Mouse (Mus musculus) forebrain, postnatal 0 days (tissue): ENCODE measurements around the gene Cdh13. TPM values are rescaled to one million over a fixed set of nuclear protein-coding genes. Genes with fewer than 3 reads are reported as not detected.

Source experiments
- ATAC-seq: fragments of 200-750 bp; cut with Nextera tagmentation; 2 replicates; pipeline ENCODE4 v1.8.0; 2017; ENCODE audit warnings: mild to moderate bottlenecking, moderate library complexity
- DNase-seq: peaks from one replicate; pipeline ENCODE4 v3.0.0-alpha.2; 2015
- H3K27ac ChIP-seq: fragments of 300-500 bp; sonication (generic); 2 replicates; pipeline ENCODE4 v1.5.1; 2014; ENCODE audit warnings: low read depth, mild to moderate bottlenecking, antibody characterized with exemption, low read length, moderate library complexity, mixed read lengths
- H3K27me3 ChIP-seq: fragments of 300-500 bp; sonication (generic); 2 replicates; pipeline ENCODE4 v1.6.1; 2014; ENCODE audit warnings: mild to moderate bottlenecking, low read length, mixed read lengths; ENCODE audit not compliant: insufficient read depth
- H3K36me3 ChIP-seq: fragments of 300-500 bp; sonication (generic); 2 replicates; pipeline ENCODE4 v1.6.1; 2014; ENCODE audit warnings: mild to moderate bottlenecking, moderate library complexity; ENCODE audit not compliant: insufficient read depth
- H3K4me1 ChIP-seq: fragments of 300-500 bp; sonication (generic); 2 replicates; pipeline ENCODE4 v1.6.1; 2014; ENCODE audit warnings: antibody characterized with exemption; ENCODE audit not compliant: insufficient read depth
- H3K4me2 ChIP-seq: fragments of 300-500 bp; sonication (generic); 2 replicates; pipeline ENCODE4 v1.6.1; 2014; ENCODE audit warnings: low read depth, mild to moderate bottlenecking, moderate library complexity
- H3K4me3 ChIP-seq: fragments of 300-500 bp; sonication (generic); 2 replicates; pipeline ENCODE4 v1.5.1; 2014; ENCODE audit warnings: low read depth, low read length, mixed read lengths
- H3K9ac ChIP-seq: fragments of 300-500 bp; sonication (generic); 2 replicates; pipeline ENCODE4 v1.6.1; 2014; ENCODE audit warnings: mild to moderate bottlenecking
- H3K9me3 ChIP-seq: fragments of 300-500 bp; sonication (generic); 2 replicates; pipeline ENCODE4 v1.6.1; 2016; ENCODE audit warnings: low read length
- CTCF ChIP-seq: sonication (generic); IDR thresholded peaks from 2 replicates; pipeline ENCODE4 v1.5.1; 2016; ENCODE audit warnings: antibody characterized with exemption, control low read depth, low read depth
- WGBS: fragments of 180-500 bp; shearing (Covaris S2); extraction: QIAGEN DNeasy Blood & Tissue Kit; methylation state at CpG from one replicate; pipeline ENCODE4 v1.1.7; 2014; 5-methylcytosine and 5-hydroxymethylcytosine counted together
- polyA plus RNA-seq: library from polyadenylated mRNA; unstranded; fragments of >200 nt; fragmentation: Nextera tagmentation; extraction: Ambion mirVana; gene quantifications from 2 replicates; pipeline ENCODE4 v1.2.1, GENCODE M21; 2015
- total RNA-seq: library from RNA; depleted of rRNA; stranded (reverse); fragments of >200 nt; gene quantifications from 2 replicates; pipeline ENCODE4 v1.2.3, GENCODE M21; 2014

Gene Cdh13
- total and polyA plus RNA-seq, 2 experiments from 2014 or later: 127 to 154 TPM

GRCm38 (mm10) chr8:118350136-118350535, 66.6 kb downstream of the Cdh13 start:
- TF ChIP-seq CTCF: no peak
- no peak for DNase-seq
- H3K9ac ChIP-seq: no peak overlapping the region
- H3K4me1 ChIP-seq: no peaks in the 10 kb centered on the region
- ATAC-seq: no peak
- H3K4me3 ChIP-seq: no peak overlapping the region
- no peak overlapping the region for H3K27ac ChIP-seq
- no peak overlapping the region for H3K4me2 ChIP-seq
- H3K27me3 ChIP-seq: no peaks in the 10 kb centered on the region
- H3K9me3 ChIP-seq: no peaks in the 10 kb centered on the region
- 59% methylated on average over 7 of the region's 7 CpGs for WGBS
- no peaks in the 10 kb centered on the region for H3K36me3 ChIP-seq

- Histone ChIP-seq H3K4me1 (no peaks in the 10 kb centered on the region), H3K27me3 (no peaks in the 10 kb centered on the region), H3K4me3 (no peak overlapping the region), H3K27ac (no peak overlapping the region), H3K36me3 (no peaks in the 10 kb centered on the region), H3K9me3 (no peaks in the 10 kb centered on the region), H3K4me2 (no peak overlapping the region), H3K9ac (no peak overlapping the region)
- no peak for DNase-seq
- ATAC-seq: no peak
- 80% methylated on average over 4 of the region's 4 CpGs for WGBS
- no peak for TF ChIP-seq CTCF
Observed at GRCm38 (mm10) chr8:118353022-118353421, 69.5 kb downstream of the Cdh13 start.

- Histone ChIP-seq H3K27ac (no peak overlapping the region), H3K27me3 (no peaks in the 10 kb centered on the region), H3K4me3 (no peak overlapping the region), H3K9ac (no peak overlapping the region), H3K9me3 (no peaks in the 10 kb centered on the region), H3K4me2 (no peak overlapping the region), H3K4me1 (no peaks in the 10 kb centered on the region), H3K36me3 (no peaks in the 10 kb centered on the region)
- no peak for ATAC-seq
- no peak for TF ChIP-seq CTCF
- 64% methylated on average over 5 of the region's 5 CpGs for WGBS
- DNase-seq: peak; percentile 46
Observed at GRCm38 (mm10) chr8:118357067-118357466, 73.5 kb downstream of the Cdh13 start.

- no peaks in the 10 kb centered on the region for H3K4me1 ChIP-seq
- no peak overlapping the region for H3K9ac ChIP-seq
- no peak overlapping the region for H3K27ac ChIP-seq
- WGBS: 92% methylated on average over 7 of the region's 7 CpGs
- H3K9me3 ChIP-seq: no peaks in the 10 kb centered on the region
- H3K4me2 ChIP-seq: no peak overlapping the region
- no peaks in the 10 kb centered on the region for H3K27me3 ChIP-seq
- ATAC-seq (no peak), DNase-seq (no peak)
- no peak overlapping the region for H3K4me3 ChIP-seq
- no peaks in the 10 kb centered on the region for H3K36me3 ChIP-seq
- no peak for TF ChIP-seq CTCF
Observed at GRCm38 (mm10) chr8:118357596-118357995, 74.1 kb downstream of the Cdh13 start.

- no peaks in the 10 kb centered on the region for H3K4me1 ChIP-seq
- H3K9me3 ChIP-seq: no peaks in the 10 kb centered on the region
- ATAC-seq (no peak; the same call in 1 of the 2 replicates), DNase-seq (peak; percentile 35)
- H3K27ac ChIP-seq: no peak overlapping the region
- no peak overlapping the region for H3K4me2 ChIP-seq
- no peaks in the 10 kb centered on the region for H3K36me3 ChIP-seq
- 33% methylated on average over 3 of the region's 3 CpGs for WGBS
- H3K27me3 ChIP-seq: no peaks in the 10 kb centered on the region
- no peak overlapping the region for H3K9ac ChIP-seq
- no peak overlapping the region for H3K4me3 ChIP-seq
- no peak for TF ChIP-seq CTCF
Observed at GRCm38 (mm10) chr8:118363781-118364180, 80.2 kb downstream of the Cdh13 start.

DNA sequence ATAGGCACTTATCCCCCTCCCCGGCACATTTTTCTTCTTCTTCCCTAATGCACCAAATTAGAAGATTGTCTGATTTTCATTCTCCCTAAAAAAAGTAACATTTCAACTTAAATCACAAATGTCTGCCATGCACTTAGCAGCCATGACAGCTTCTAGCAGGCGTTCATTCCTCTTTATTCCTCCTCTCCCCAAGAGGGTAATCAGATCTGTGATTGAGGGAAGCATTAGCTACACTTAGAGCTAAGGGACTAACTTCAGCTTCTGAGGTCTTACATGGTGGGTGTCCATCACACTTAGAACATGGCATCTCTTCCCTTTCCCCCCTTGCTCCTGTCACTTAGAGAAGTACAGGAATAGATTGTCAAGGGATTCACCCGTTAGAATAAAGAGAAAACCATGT, 89.6 kb downstream of the Cdh13 start:
- 72% methylated on average over 3 of the region's 3 CpGs for WGBS

DNA sequence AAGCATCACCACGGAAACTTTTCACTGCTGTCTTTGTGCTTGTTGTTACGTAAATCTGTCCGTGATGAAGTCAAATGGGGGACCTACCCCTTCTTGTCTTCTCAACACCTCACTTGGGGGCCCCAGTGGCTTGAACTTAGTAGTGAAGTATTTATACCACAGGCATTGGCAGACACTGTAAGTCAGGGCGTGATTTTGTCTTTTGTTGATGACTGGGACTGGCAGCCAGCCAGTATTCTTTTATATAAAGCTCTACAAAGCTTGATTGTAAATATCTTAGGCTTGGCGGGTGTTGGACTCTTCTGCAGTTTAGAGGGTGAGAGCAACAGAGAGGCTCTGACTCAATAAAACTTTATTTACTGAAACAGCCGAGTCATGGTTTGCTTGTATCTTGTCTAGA, 91.2 kb downstream of the Cdh13 start:
- Histone ChIP-seq H3K27ac (no peak overlapping the region), H3K4me1 (0 out of 2 replicates have a peak, but pooled peaks cover 6% of the 10 kb centered on the region), H3K9ac (no peak overlapping the region), H3K9me3 (no peaks in the 10 kb centered on the region), H3K27me3 (no peaks in the 10 kb centered on the region), H3K36me3 (no peaks in the 10 kb centered on the region), H3K4me3 (no peak overlapping the region), H3K4me2 (no peak overlapping the region)
- DNase-seq: peak; percentile 56
- 28% methylated on average over 6 of the region's 6 CpGs for WGBS
- ATAC-seq: 0 out of 2 replicates have a peak, but pooled peaks have one; percentile 12
- no peak for TF ChIP-seq CTCF

More for the DNA sequence above, 89.6 kb downstream of the Cdh13 start:
- H3K36me3 ChIP-seq: no peaks in the 10 kb centered on the region
- H3K4me1 ChIP-seq: 0 out of 2 replicates have a peak, but pooled peaks cover 3% of the 10 kb centered on the region
- no peak for TF ChIP-seq CTCF
- H3K9me3 ChIP-seq: no peaks in the 10 kb centered on the region
- ATAC-seq: peak; percentile 76; the same call in 1 of the 2 replicates
- no peaks in the 10 kb centered on the region for H3K27me3 ChIP-seq
- no peak for DNase-seq
- H3K4me2 ChIP-seq: no peak overlapping the region
- no peak overlapping the region for H3K27ac ChIP-seq
- no peak overlapping the region for H3K9ac ChIP-seq
- H3K4me3 ChIP-seq: no peak overlapping the region

DNA sequence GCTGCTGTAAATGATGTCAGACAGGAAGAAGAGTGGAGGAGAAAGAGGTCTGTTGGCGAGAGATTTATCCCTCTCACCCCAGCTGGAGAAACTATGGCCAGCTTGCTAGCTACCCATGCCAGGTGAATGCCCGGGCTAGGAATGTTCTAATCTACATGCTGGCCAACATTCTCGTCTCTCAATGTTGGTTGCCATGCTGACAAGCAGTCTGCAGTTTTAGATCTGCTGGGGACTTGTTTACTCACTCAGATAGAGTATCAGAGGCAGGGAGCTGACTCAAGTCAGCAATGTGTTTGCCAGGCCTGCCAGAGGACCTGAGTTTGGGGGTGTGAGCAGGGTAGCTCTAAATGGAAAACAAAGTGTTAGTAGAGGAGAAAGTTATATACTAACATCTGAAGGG, 93.3 kb downstream of the Cdh13 start:
- no peaks in the 10 kb centered on the region for H3K27me3 ChIP-seq
- H3K27ac ChIP-seq: no peak overlapping the region; the same call in 1 of the 2 replicates
- H3K4me1 ChIP-seq: 0 out of 2 replicates have a peak, but pooled peaks cover 6% of the 10 kb centered on the region
- ATAC-seq (peak; percentile 53), DNase-seq (peak; percentile 51)
- WGBS: 30% methylated on average over 3 of the region's 3 CpGs
- no peaks in the 10 kb centered on the region for H3K9me3 ChIP-seq
- no peak overlapping the region for H3K4me2 ChIP-seq
- H3K9ac ChIP-seq: no peak overlapping the region
- no peak overlapping the region for H3K4me3 ChIP-seq
- TF ChIP-seq CTCF: no peak
- no peaks in the 10 kb centered on the region for H3K36me3 ChIP-seq
